Mouse (Mus musculus) testis, postnatal 14 days (tissue): ENCODE data around the gene Wfs1.
"Not testable (repeated sequence)": the region's sequence is repeated elsewhere in the genome, so short reads cannot be mapped to it uniquely, and the experiment has no call there.

Experiments
- DNase-seq: peaks from one replicate; pipeline ENCODE4 v3.0.0; 2021; ENCODE audit warnings: low spot score

Gene Wfs1

GRCm38 (mm10) chr5:36988781-36989624, at the start of gene Wfs1:
TSS of gene Wfs1 (minus strand) at chr5:36989205.
- DNase-seq = peak; percentile 95

GRCm38 (mm10) chr5:37036884-37037283, 47.9 kb upstream of the Wfs1 start:
- no peak for DNase-seq

- DNase-seq = no peak
Measured at GRCm38 (mm10) chr5:37035896-37036295, 46.9 kb upstream of the Wfs1 start.

GRCm38 (mm10) chr5:37035192-37035591, 46.2 kb upstream of the Wfs1 start:
- DNase-seq = no peak

- DNase-seq = no peak
Measured at GRCm38 (mm10) chr5:37030753-37031152, 41.7 kb upstream of the Wfs1 start.

GRCm38 (mm10) chr5:37029326-37029905, 40.4 kb upstream of the Wfs1 start:
- no peak for DNase-seq

GRCm38 (mm10) chr5:37028486-37029311, 39.7 kb upstream of the Wfs1 start:
- no peak for DNase-seq

- DNase-seq = peak; percentile 75
Measured at GRCm38 (mm10) chr5:37028104-37028485, 39.1 kb upstream of the Wfs1 start.

GRCm38 (mm10) chr5:37027701-37028100, 38.7 kb upstream of the Wfs1 start:
- no peak for DNase-seq

- no peak for DNase-seq
Measured at GRCm38 (mm10) chr5:37017222-37017621, 28.2 kb upstream of the Wfs1 start.

GRCm38 (mm10) chr5:37015612-37016310, 26.8 kb upstream of the Wfs1 start:
- DNase-seq = peak; percentile 35

GRCm38 (mm10) chr5:37010666-37011317, 21.8 kb upstream of the Wfs1 start:
- DNase-seq = no peak

GRCm38 (mm10) chr5:37009761-37010160, 20.8 kb upstream of the Wfs1 start:
- not testable (repeated sequence) for DNase-seq

GRCm38 (mm10) chr5:37002001-37002400, 13.0 kb upstream of the Wfs1 start:
- DNase-seq = peak; percentile 48

GRCm38 (mm10) chr5:37001002-37001401, 12.0 kb upstream of the Wfs1 start:
- DNase-seq = no peak

- DNase-seq = no peak
Measured at GRCm38 (mm10) chr5:36997996-36998395, 9.0 kb upstream of the Wfs1 start.

GRCm38 (mm10) chr5:36996410-36996809, 7.4 kb upstream of the Wfs1 start:
- DNase-seq = no peak

GRCm38 (mm10) chr5:36990631-36991350, 1.8 kb upstream of the Wfs1 start:
- no peak for DNase-seq

GRCm38 (mm10) chr5:36990196-36990595, 1.2 kb upstream of the Wfs1 start:
- DNase-seq = no peak

GRCm38 (mm10) chr5:36989625-36989977, 596 bp upstream of the Wfs1 start:
- no peak for DNase-seq
